Mouse (Mus musculus): ENCODE measurements around the gene Cldn34b2.
"Not testable (repeated sequence)": the region's sequence is repeated elsewhere in the genome, so short reads cannot be mapped to it uniquely, and the experiment has no call there.

Gene Cldn34b2

GRCm38 (mm10) chrX:155128312-155128711 lies at the start of gene Cldn34b2:
Cldn34b2 (minus strand) TSS chrX:155128412.
- not testable (repeated sequence) for DNase-seq

GRCm38 (mm10) chrX:155177640-155178039 lies 49.4 kb upstream of the Cldn34b2 start:
- DNase-seq = no peak

- DNase-seq = no peak
Observed at GRCm38 (mm10) chrX:155177230-155177629, 49.0 kb upstream of the Cldn34b2 start.

GRCm38 (mm10) chrX:155175568-155175967 lies 47.4 kb upstream of the Cldn34b2 start:
- no peak for DNase-seq

GRCm38 (mm10) chrX:155172310-155172709 lies 44.1 kb upstream of the Cldn34b2 start:
- DNase-seq = peak; percentile 3

GRCm38 (mm10) chrX:155171754-155172153 lies 43.5 kb upstream of the Cldn34b2 start:
- DNase-seq = no peak

GRCm38 (mm10) chrX:155169886-155170285 lies 41.7 kb upstream of the Cldn34b2 start:
- no peak for DNase-seq

GRCm38 (mm10) chrX:155167667-155168066 lies 39.5 kb upstream of the Cldn34b2 start:
- DNase-seq = no peak

GRCm38 (mm10) chrX:155166313-155166712 lies 38.1 kb upstream of the Cldn34b2 start:
- DNase-seq = no peak

GRCm38 (mm10) chrX:155163553-155163952 lies 35.3 kb upstream of the Cldn34b2 start:
- no peak for DNase-seq

- no peak for DNase-seq
Observed at GRCm38 (mm10) chrX:155151868-155152267, 23.7 kb upstream of the Cldn34b2 start.

- DNase-seq = peak; percentile 30
Observed at GRCm38 (mm10) chrX:155144718-155145117, 16.5 kb upstream of the Cldn34b2 start.

- DNase-seq = no peak
Observed at GRCm38 (mm10) chrX:155098024-155098423, 30.2 kb downstream of the Cldn34b2 start.

- DNase-seq = not testable (repeated sequence)
Observed at GRCm38 (mm10) chrX:155093566-155093965, 34.6 kb downstream of the Cldn34b2 start, which contains the start of gene Magea2. Magea2 (minus strand) TSS chrX:155093666.

- DNase-seq = not testable (repeated sequence)
Observed at GRCm38 (mm10) chrX:155089693-155090092, 38.5 kb downstream of the Cldn34b2 start, which contains the start of gene Magea1. Magea1 (minus strand) TSS chrX:155089793.

Measured in liver (tissue).